ENCODE assay signal across 15 mouse cellular contexts in the genomic region with DNA sequence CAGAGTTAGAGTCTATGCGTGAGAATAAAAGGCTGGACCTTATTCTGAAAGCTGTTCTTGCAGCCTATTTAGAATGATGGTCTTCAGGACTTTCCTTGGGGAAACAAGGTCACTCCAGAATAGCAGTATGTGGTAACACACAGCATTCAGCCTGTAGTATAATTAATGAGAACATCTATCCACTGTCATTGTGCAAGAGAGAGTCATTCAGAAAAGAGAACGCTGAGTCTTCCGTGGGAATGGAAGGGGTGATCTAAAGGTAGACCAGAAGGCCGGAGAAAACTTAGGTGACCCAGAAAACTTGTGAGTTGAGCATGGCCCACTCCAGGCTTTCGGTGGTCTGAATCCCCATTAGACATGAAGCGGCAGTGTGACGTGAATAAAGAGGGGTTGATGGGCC.
"Had no signal": no experiment of that assay in that cellular context is flagged by ENCODE, and none has a peak within 500 bp of the region (broad histone marks: within the 10 kb centered on the region; RNA-seq: fewer than 3 reads in every experiment).

No protein-coding gene starts in this region.

- H3K9me3 ChIP-seq: liver, embryonic 15.5 days; lung, embryonic 15.5 days; megakaryocyte, embryonic 14.5 days; midbrain, embryonic 13.5 days; midbrain, embryonic 15.5 days; neural tube, embryonic 12.5 days; stomach, embryonic 15.5 days had no signal

- H3K27ac ChIP-seq: lung, embryonic 15.5 days; macrophage; midbrain, embryonic 13.5 days; midbrain, embryonic 15.5 days; neural tube, embryonic 12.5 days; stomach, embryonic 15.5 days; stomach, postnatal 0 days had no signal

- H3K27me3 ChIP-seq: liver, embryonic 15.5 days; lung, embryonic 15.5 days; megakaryocyte, embryonic 14.5 days; midbrain, embryonic 13.5 days; midbrain, embryonic 15.5 days; neural tube, embryonic 12.5 days; stomach, embryonic 15.5 days had no signal

- ATAC-seq: midbrain, embryonic 13.5 days; midbrain, embryonic 15.5 days had no signal

- H3K36me3 ChIP-seq: liver, embryonic 15.5 days; lung, embryonic 15.5 days; midbrain, embryonic 13.5 days; midbrain, embryonic 15.5 days; neural tube, embryonic 12.5 days; stomach, embryonic 15.5 days had no signal

- H3K4me3 ChIP-seq: liver, embryonic 15.5 days; lung, embryonic 15.5 days; megakaryocyte, embryonic 14.5 days; midbrain, embryonic 13.5 days; midbrain, embryonic 15.5 days; neural tube, embryonic 12.5 days; stomach, embryonic 15.5 days had no signal

- DNase-seq: lung, adult 2 months; right cerebral cortex, postnatal 14 days; thymus, adult 2 months; thymus, postnatal 25 days; thymus, postnatal 4 days had no signal

- H3K9ac ChIP-seq: liver, embryonic 15.5 days; lung, embryonic 15.5 days; midbrain, embryonic 13.5 days; midbrain, embryonic 15.5 days; neural tube, embryonic 12.5 days; stomach, embryonic 15.5 days had no signal

- H3K4me2 ChIP-seq: liver, embryonic 15.5 days; lung, embryonic 15.5 days; midbrain, embryonic 11.5 days; midbrain, embryonic 13.5 days; midbrain, embryonic 15.5 days; neural tube, embryonic 12.5 days; stomach, embryonic 15.5 days had no signal

- H3K4me1 ChIP-seq: midbrain, embryonic 15.5 days; stomach, embryonic 15.5 days had no signal
